Mouse (Mus musculus) bone marrow macrophage, adult 2 months (primary cell): ENCODE results near the gene Rasl10b. TPM values are rescaled to one million over a fixed set of nuclear protein-coding genes. Genes with fewer than 3 reads are reported as not detected.
A peak's percentile ranks its signal among the peaks of the same experiment; 100 is the strongest.

Source experiments
- H3K27ac ChIP-seq: 2 replicates; pipeline ENCODE4 v1.5.1; 2012; ENCODE audit warnings: low read depth, low read length; ENCODE audit not compliant: insufficient read depth
- H3K4me1 ChIP-seq: 2 replicates; pipeline ENCODE4 v1.6.1; 2012; ENCODE audit warnings: low read length; ENCODE audit not compliant: control insufficient read depth, insufficient read depth
- H3K4me3 ChIP-seq: 2 replicates; pipeline ENCODE4 v1.5.1; 2012; ENCODE audit warnings: mild to moderate bottlenecking, low read length, moderate library complexity; ENCODE audit not compliant: insufficient read depth
- CTCF ChIP-seq: IDR thresholded peaks from 2 replicates; pipeline ENCODE4 v1.5.1; 2012; ENCODE audit warnings: low read depth, mild to moderate bottlenecking, low read length, moderate library complexity
- POLR2A ChIP-seq: IDR thresholded peaks from 2 replicates; pipeline ENCODE4 v1.6.1; 2012; ENCODE audit warnings: mild to moderate bottlenecking, low read depth, low read length, borderline replicate concordance
- polyA plus RNA-seq: library from polyadenylated mRNA; stranded (reverse); fragments of >200 nt; gene quantifications from 2 replicates; pipeline ENCODE4 v1.2.4, GENCODE M21; 2012; ENCODE audit not compliant: missing spikeins, insufficient read depth, insufficient read length

Gene Rasl10b
- polyA plus RNA-seq: not detected in 2 replicates

DNA sequence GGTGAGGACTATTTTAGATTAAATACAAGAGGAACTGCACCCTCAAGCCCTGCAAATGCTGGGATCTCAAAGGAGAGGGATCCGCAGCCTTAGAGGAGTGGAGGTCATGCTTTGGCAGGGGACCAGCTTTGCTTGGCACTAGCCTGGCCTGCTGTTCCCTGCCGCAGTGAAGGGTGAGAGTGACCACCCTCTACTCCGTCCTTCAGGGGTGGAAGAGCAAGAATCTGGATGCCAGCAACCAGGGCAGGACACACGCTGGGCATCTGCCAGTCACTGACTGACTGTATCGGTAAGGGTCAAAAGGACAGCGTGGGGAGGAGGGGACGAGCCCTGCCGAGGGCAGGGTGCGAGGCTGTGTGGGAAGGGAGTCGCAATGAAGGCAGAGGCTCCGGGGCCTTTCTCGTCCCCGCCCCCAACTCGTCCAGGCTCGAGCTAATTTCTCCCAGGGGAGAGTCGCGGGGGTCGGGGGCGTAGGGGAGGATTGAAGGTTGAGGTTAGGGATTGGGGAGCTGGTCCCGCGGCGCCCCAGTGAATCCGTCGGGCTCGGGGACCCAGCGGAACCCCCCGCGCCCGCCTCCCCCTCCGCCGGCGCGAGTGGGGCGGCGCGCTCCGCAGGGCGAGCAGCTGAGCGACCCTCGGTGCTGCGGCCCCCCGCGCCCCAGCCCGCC lies at the start of gene Rasl10b:
Gene Rasl10b, plus strand, starts transcription at position 51 of the 668 bp plus-strand sequence.
- no peak for TF ChIP-seq POLR2A
- no peak for TF ChIP-seq CTCF
- Histone ChIP-seq H3K27ac (no peak within 1 kb of the TSS), H3K4me3 (peak within 1 kb of the TSS; percentile 30), H3K4me1 (no peaks in the 10 kb centered on the region)

DNA sequence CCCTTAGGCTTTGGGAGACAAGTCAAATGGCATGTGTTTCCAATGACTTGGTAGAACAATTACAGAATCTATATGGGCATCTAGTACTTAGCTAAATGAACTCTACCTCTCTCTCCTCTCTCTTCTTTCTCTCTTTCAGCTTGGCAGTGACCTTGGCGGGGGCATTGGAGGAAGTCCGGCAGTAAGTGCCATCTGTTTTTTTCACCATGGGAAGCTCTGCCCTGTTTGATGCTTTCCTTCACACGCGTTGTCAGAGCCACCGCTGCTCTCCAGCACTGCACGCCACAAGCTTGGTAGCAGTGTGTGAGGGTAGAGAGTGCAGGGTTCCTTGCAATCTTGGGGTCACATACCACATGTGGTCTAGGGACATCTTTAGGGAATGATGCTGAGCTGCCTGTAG lies 44.3 kb upstream of the Rasl10b start:
- H3K4me3 ChIP-seq: no peak overlapping the region
- TF ChIP-seq CTCF: no peak
- no peak for TF ChIP-seq POLR2A
- no peaks in the 10 kb centered on the region for H3K4me1 ChIP-seq
- H3K27ac ChIP-seq: no peak overlapping the region

DNA sequence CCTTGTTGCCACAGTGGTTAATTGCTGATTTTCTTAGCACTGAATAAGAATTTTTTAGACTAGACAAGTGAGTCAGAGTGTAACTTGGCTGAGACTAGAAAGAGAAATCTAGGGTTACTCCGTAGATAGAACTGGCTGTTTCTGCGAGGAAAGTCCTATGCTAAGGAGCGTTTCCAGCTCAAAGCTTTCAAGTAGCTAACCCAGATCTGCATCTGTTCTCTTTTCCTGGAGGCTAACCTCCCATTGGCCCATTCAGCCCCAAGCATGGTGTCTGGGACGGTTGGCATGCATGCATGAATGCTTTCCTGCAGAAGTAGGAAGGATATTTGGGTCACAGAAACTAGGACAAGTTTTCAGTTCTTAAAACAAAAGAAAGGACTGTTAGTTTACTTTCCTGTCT lies 37.7 kb upstream of the Rasl10b start:
- no peak overlapping the region for H3K27ac ChIP-seq
- H3K4me3 ChIP-seq: no peak overlapping the region
- peaks cover 2% of the 10 kb centered on the region; the same call in 1 of the 2 replicates for H3K4me1 ChIP-seq
- TF ChIP-seq POLR2A (no peak), CTCF (no peak)

DNA sequence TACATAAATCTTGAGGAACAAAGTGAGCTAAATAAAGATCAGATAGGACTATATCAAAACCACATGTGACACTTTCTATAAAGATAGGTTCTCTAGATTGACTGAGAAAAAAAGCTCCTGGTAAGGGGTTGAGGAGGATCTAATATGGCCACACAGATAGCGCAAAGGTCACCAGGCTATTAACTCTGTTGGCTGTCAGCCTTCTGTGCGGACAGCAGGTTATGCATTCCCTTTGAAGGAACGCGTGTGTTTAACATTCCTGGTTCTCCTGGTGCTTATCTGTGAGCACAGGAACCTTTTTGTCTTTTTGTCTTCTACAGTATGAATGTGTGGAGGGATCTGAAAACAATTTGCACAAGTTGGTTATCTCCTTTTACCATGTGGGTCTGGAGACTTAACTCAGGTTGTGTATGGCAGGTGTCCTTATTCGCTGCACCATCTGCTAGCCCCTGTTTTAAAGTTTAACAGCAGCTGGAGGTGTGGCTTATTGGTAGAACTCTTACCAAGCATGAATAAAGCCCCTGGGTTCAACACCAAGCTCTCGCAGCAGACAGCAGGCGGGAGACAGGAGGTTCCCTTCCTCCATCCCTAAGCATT lies 29.1 kb upstream of the Rasl10b start:
- no peak overlapping the region for H3K27ac ChIP-seq
- no peaks in the 10 kb centered on the region for H3K4me1 ChIP-seq
- H3K4me3 ChIP-seq: no peak overlapping the region
- TF ChIP-seq POLR2A (no peak), CTCF (no peak)

DNA sequence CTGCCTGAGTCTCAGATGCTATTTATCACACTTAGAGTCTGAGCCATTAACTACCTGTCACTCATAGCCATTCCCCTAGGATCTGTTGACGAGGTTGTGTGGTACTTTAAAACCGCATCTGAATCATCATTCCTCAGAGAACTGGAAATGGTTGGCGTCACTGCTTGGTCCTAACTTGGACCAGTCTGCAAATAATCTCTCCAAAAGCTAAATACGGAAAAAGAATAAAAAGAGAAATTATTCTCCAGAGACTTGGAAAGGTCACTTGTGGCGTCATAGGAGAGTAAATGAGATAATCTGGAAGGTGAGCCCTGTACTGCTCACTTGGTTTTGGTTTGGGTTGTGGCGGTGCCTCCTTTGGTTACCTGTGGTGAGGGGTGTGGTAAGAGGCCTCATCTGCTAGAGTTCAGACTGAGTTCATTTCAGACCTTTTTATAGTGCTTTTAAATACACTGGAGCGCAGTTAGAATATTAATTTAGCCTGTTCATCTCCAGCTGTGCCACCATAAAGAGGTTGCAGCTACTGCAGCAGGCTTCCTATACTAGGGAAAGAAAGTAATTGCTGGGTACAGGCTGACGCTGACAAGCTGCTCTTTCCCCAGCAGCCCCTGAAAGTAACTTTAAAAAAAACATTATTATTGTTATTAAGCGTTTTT lies 25.9 kb upstream of the Rasl10b start:
- Histone ChIP-seq H3K4me3 (no peak overlapping the region), H3K4me1 (peaks cover 4% of the 10 kb centered on the region), H3K27ac (no peak overlapping the region)
- TF ChIP-seq POLR2A (no peak), CTCF (no peak)

DNA sequence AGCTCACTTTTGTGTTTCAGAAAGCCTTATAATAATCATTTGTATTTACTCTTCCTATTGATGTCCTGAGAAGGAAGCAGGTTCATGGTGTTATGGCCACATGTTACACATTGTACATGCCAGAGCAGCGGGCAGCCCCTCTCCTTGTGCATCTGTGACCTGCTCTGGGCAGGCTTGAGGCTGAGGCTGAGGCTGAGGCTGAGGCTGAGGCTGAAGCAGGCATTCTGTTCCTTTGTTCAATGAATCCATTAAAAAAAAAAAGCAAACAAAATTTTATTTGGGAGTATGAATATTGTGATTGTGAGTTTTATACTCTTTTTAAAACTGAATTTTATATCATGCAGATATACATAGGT lies 25.4 kb upstream of the Rasl10b start:
- TF ChIP-seq POLR2A: no peak
- TF ChIP-seq CTCF: no peak
- H3K4me3 ChIP-seq: no peak overlapping the region
- peaks cover 4% of the 10 kb centered on the region for H3K4me1 ChIP-seq
- H3K27ac ChIP-seq: no peak overlapping the region

DNA sequence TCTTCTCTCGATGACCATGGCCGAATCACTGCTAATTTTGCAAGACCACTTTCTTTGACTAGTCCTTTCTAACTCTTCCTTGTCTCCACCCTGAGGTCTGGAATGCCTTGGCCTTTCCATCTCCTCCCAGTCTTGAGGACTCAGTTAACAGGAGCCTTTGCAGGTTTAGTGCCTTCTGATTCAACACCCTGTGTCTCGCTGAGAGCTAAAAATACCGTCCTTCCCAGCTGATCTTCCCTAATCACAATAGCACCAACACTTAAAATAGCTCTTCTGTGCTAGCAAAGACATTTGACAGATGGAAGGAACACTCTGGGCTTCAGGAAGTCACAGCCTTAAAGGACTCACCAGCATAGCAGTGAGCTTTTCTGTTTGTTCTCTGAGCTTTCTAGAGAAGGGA lies 15.9 kb upstream of the Rasl10b start:
- TF ChIP-seq CTCF (no peak), POLR2A (no peak)
- Histone ChIP-seq H3K27ac (no peak overlapping the region), H3K4me1 (no peaks in the 10 kb centered on the region), H3K4me3 (no peak overlapping the region)

DNA sequence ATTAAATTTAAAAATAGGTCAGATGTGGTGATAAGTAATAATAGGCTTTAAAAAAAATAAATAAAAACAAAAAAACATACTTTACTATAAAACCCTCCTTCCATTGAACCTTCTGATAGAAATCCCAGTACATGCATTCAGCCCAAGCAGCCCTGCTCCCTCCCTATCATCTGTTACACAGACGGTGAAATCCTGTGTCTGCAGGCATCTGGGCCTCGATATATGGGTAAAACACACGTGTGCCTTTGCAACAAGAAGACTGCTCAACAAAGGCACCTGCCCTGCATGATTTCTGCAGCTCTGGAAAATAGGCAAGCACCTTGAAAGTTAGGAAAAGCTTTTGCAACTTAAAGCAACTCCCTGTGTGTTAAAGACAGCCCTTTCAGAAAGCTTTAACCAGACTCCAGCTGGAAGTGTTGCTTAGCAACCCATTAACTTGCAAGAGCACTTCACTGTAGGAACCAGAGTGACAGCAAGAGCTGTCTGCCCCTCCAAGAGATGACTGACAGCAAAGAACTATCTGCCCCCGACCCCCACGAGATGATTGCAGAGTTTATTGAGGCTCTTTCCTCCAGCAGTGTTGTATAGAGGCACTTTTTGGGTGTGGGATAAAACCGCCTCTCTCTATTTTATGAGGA lies 14.0 kb upstream of the Rasl10b start:
- H3K27ac ChIP-seq: no peak overlapping the region
- no peak overlapping the region for H3K4me3 ChIP-seq
- peaks cover 3% of the 10 kb centered on the region for H3K4me1 ChIP-seq
- TF ChIP-seq CTCF (no peak), POLR2A (no peak)

DNA sequence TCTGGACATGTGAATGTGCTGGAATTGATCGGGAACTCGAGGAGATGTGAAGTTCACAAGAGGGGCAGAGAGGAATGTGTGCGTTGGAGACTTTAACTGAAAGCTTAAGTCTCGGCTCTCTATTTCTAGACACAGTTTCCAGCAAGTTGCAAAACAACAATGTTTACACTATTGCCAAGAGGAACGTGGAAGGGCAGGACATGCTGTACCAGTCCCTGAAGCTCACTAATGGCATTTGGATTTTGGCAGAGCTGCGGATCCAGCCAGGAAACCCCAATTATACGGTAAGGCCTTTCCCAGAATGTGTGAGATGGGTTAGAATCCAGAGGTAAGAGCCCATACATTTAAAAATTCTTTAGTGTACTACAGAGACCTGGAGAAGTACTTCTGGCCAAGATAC lies 11.3 kb upstream of the Rasl10b start:
- Histone ChIP-seq H3K4me3 (no peak overlapping the region), H3K27ac (no peak overlapping the region), H3K4me1 (peaks cover 3% of the 10 kb centered on the region)
- TF ChIP-seq POLR2A (no peak), CTCF (no peak)

DNA sequence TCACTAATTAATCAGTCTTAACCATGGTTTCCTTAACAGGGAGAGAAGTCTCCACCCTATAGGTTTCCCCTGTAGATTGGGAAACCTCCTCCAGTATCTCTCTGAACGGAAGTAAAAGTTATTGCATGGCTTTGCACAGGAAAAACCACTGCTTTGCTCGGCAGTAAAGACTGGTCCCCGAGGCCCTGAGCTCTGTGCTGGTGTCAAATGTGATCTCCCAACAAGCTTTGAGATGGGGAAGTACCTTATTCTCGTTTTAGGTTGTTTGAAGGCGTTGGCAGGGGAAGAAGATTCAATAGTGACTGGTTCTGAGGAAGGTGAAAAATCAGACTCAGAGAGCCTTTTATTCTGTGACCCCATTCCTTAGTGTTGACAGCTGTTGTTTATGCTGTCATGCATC lies 10.2 kb upstream of the Rasl10b start:
- TF ChIP-seq POLR2A: no peak
- no peak for TF ChIP-seq CTCF
- H3K4me3 ChIP-seq: no peak overlapping the region
- no peak overlapping the region for H3K27ac ChIP-seq
- peaks cover 4% of the 10 kb centered on the region for H3K4me1 ChIP-seq
